Mouse (Mus musculus) liver, embryonic 14.5 days (tissue): ENCODE measurements at regions not wholly inside any gene's neighbourhood (a gene's known extent, or its start where the extent isn't known, plus 50 kb on each side); places are given as distances from the start of the nearest gene placed in this dataset.

Experiments used
- ATAC-seq: fragments of 200-750 bp; cut with Nextera tagmentation; 2 replicates; pipeline ENCODE4 v1.8.0; 2017; ENCODE audit warnings: moderate number of reproducible peaks, mild to moderate bottlenecking, moderate library complexity; ENCODE audit not compliant: insufficient read depth
- DNase-seq, 3 experiments: peaks; one replicate each; pipeline ENCODE4 v3.0.0-alpha.2; 2012 to 2013; ENCODE audit warnings: low read depth in 3 of 3, low spot score in 3 of 3
- H3K27ac ChIP-seq: fragments of 300-500 bp; sonication (generic); 2 replicates; pipeline ENCODE4 v1.5.1; 2014; ENCODE audit warnings: moderate library complexity, mild to moderate bottlenecking, control low read depth, inconsistent platforms
- H3K27me3 ChIP-seq: fragments of 300-500 bp; sonication (generic); 2 replicates; pipeline ENCODE4 v1.6.1; 2014; ENCODE audit warnings: mild to moderate bottlenecking, low read length, moderate library complexity; ENCODE audit not compliant: control insufficient read depth, insufficient read depth
- H3K36me3 ChIP-seq: fragments of 300-500 bp; sonication (generic); replicated peaks from 2 replicates; pipeline ENCODE4 v1.6.1; 2014; ENCODE audit warnings: low read depth; ENCODE audit not compliant: control insufficient read depth, insufficient read depth
- H3K4me1 ChIP-seq, 2 experiments: fragments of 200-500 bp in 1 of 2; fragments of 300-500 bp in 1 of 2; sonication (generic) in 1 of 2; replicated peaks; 2 replicates each; pipeline ENCODE4 v1.6.1; 2012 to 2014; ENCODE audit warnings: antibody characterized with exemption in 1 of 2, inconsistent platforms in 1 of 2, low read length in 1 of 2; ENCODE audit not compliant: control insufficient read depth in 2 of 2, insufficient read depth in 2 of 2
- H3K4me2 ChIP-seq: fragments of 300-500 bp; sonication (generic); 2 replicates; pipeline ENCODE4 v1.6.1; 2014; ENCODE audit warnings: low read depth, mild to moderate bottlenecking, control low read depth, moderate library complexity
- H3K4me3 ChIP-seq, 2 experiments: fragments of 200-500 bp in 1 of 2; fragments of 300-500 bp in 1 of 2; sonication (generic) in 1 of 2; 2 replicates each; pipeline ENCODE4 v1.5.1; 2012 to 2014; ENCODE audit warnings: low read depth in 2 of 2, low read length in 2 of 2, mild to moderate bottlenecking in 2 of 2, control low read depth in 1 of 2, inconsistent platforms in 1 of 2, moderate library complexity in 1 of 2; ENCODE audit not compliant: insufficient read depth in 1 of 2
- H3K9ac ChIP-seq: fragments of 300-500 bp; sonication (generic); replicated peaks from 2 replicates; pipeline ENCODE4 v1.6.1; 2014; ENCODE audit warnings: mild to moderate bottlenecking, control low read depth, moderate library complexity
- H3K9me3 ChIP-seq: fragments of 300-500 bp; sonication (generic); 2 replicates; pipeline ENCODE4 v1.6.1; 2016; ENCODE audit warnings: low read length, mixed read lengths; ENCODE audit not compliant: control insufficient read depth
- CTCF ChIP-seq: IDR thresholded peaks from 2 replicates; pipeline ENCODE4 v1.5.1; 2016; ENCODE audit warnings: antibody characterized with exemption, low read depth, control low read depth
- EP300 ChIP-seq: IDR thresholded peaks from 2 replicates; pipeline ENCODE4 v1.6.1; 2016; ENCODE audit warnings: antibody characterized with exemption, low read depth
- WGBS: fragments of 180-500 bp; shearing (Covaris S2); extraction: QIAGEN DNeasy Blood & Tissue Kit; methylation state at CpG from one replicate; pipeline ENCODE4 v1.1.7; 2014; ENCODE audit not compliant: insufficient replicate concordance; 5-methylcytosine and 5-hydroxymethylcytosine counted together

DNA sequence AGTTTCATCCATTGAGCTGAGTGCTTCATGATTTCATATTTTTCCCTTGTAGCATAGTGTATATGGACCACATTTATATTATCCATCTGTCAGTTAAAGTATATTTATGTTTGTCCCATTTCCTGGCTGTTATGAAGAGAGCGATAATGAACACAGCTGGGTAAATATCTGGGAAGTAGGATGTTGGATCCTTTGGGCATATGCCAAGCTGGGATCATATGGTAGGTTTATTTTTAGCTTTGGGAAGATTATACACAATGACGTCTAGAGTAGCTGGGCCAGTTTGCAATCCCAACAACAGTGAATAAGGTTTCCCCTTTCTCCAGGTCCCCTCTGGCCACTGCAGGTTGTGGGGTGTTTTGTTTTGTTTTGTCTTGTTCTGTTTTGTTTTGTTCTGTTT, 164.5 kb downstream of the Gm765 start:
- ATAC-seq (no peak), DNase-seq (no peak)
- Histone ChIP-seq H3K27me3 (no peaks in the 10 kb centered on the region), H3K4me3 (no peak overlapping the region), H3K27ac (no peak overlapping the region), H3K9me3 (no peaks in the 10 kb centered on the region), H3K9ac (no peak overlapping the region), H3K36me3 (no peaks in the 10 kb centered on the region), H3K4me2 (no peak overlapping the region), H3K4me1 (no peaks in the 10 kb centered on the region)
- TF ChIP-seq EP300 = no peak
- no peak for TF ChIP-seq CTCF
- 41% methylated on average over 2 of the region's 2 CpGs for WGBS

DNA sequence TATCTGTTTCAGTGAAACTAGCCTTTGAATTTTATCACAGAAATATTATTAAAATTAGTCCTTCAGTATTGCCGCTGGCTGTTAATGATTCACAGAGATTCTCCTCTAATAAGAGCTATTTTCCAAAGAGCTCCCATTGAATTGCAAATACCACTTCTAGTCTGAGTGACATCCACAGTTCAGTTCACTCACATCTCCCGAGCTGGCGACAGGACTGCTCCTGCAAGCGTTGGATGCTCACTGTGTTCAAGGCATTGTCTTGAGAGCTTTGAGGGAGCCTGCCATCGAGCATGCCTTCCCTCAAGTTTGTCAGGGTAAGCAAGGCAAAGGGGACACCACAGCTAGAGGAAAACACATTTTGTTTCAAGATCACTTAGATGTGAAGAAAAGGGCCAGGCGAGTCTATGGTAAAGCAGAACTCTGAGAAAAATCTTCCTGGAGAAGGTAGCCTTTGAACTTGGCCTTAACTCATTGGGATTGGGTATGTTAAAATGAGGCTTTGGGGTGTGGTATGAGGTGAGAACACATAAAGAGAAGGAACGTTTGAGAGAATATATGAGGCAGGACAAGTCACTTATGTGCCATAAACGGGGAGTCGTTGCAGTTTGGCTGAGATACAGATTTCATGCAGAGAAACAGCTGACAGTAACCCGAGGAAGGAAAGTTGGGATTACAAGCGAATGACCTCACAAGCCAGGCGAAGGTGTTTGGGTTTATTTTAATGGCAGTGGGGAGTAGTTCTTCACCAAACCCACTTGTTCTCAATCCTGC, 193.3 kb downstream of the Gm765 start:
- no peak overlapping the region for H3K9ac ChIP-seq
- H3K27ac ChIP-seq = no peak overlapping the region
- WGBS = 56% methylated on average over 12 of the region's 12 CpGs
- TF ChIP-seq CTCF (no peak), EP300 (no peak)
- H3K4me2 ChIP-seq = no peak overlapping the region
- DNase-seq = no peak
- H3K4me3 ChIP-seq = no peak overlapping the region
- no peaks in the 10 kb centered on the region for H3K27me3 ChIP-seq
- H3K36me3 ChIP-seq = no peaks in the 10 kb centered on the region
- no peaks in the 10 kb centered on the region for H3K9me3 ChIP-seq
- no peak for ATAC-seq
- no peaks in the 10 kb centered on the region for H3K4me1 ChIP-seq

DNA sequence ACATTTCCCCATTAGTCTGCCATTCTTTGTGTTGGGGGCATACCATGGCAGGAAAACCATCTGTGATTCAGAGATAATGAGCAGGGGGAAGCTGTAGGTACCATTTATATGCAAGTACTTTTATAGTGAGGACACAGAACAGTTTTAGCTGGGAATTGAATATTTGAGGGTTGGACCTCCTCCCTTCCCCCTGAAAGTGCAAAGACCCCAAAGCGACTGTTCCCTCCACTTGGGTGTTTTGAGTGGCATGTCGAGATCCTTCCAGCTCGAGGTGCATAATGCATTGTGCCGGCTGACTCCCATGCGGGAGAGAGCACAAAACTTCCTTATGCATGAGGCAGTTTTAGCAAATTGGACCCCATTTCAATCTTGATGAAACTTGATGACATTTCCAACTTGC, 194.7 kb downstream of the Gm765 start:
- Histone ChIP-seq H3K27ac (no peak overlapping the region), H3K4me3 (no peak overlapping the region), H3K36me3 (no peaks in the 10 kb centered on the region), H3K9ac (no peak overlapping the region), H3K9me3 (no peaks in the 10 kb centered on the region), H3K27me3 (no peaks in the 10 kb centered on the region), H3K4me2 (no peak overlapping the region), H3K4me1 (no peaks in the 10 kb centered on the region)
- no peak for TF ChIP-seq EP300
- no peak for TF ChIP-seq CTCF
- WGBS = 59% methylated on average over 5 of the region's 5 CpGs
- DNase-seq (no peak), ATAC-seq (no peak)

- H3K9me3 ChIP-seq = no peaks in the 10 kb centered on the region
- WGBS = 20% methylated on average over 2 of the region's 2 CpGs
- H3K9ac ChIP-seq = no peak overlapping the region
- ATAC-seq (no peak), DNase-seq (no peak)
- TF ChIP-seq EP300 (no peak), CTCF (peak; percentile 35; the same call in 1 of the 2 replicates)
- no peak overlapping the region for H3K4me3 ChIP-seq
- no peaks in the 10 kb centered on the region for H3K4me1 ChIP-seq
- H3K27ac ChIP-seq = no peak overlapping the region
- H3K27me3 ChIP-seq = no peaks in the 10 kb centered on the region
- H3K36me3 ChIP-seq = no peaks in the 10 kb centered on the region
- H3K4me2 ChIP-seq = no peak overlapping the region
Measured at GRCm38 (mm10) chr6:98132931-98133330, 209.6 kb downstream of the Gm765 start.

- 59% methylated on average over 7 of the region's 7 CpGs for WGBS
- no peak for ATAC-seq
- Histone ChIP-seq H3K4me3 (no peak overlapping the region), H3K4me2 (no peak overlapping the region), H3K9ac (no peak overlapping the region), H3K27ac (no peak overlapping the region), H3K9me3 (no peaks in the 10 kb centered on the region), H3K27me3 (no peaks in the 10 kb centered on the region), H3K4me1 (no peaks in the 10 kb centered on the region), H3K36me3 (no peaks in the 10 kb centered on the region)
- TF ChIP-seq CTCF (no peak), EP300 (no peak)
- no peak for DNase-seq
Measured at GRCm38 (mm10) chr6:98125434-98125833, 217.1 kb downstream of the Gm765 start.
